Mouse (Mus musculus) gonadal fat pad, adult 2 months (tissue): ENCODE measurements around the gene Dync1i2. TPM values are rescaled to one million over a fixed set of nuclear protein-coding genes. Genes with fewer than 3 reads are reported as not detected.

Source experiments
- DNase-seq: peaks from one replicate; pipeline ENCODE4 v3.0.0-alpha.2; 2012; ENCODE audit warnings: low read depth
- polyA plus RNA-seq: library from polyadenylated mRNA; depleted of rRNA; stranded (reverse); fragments of >200 nt; gene quantifications from 2 replicates; pipeline ENCODE4 v1.2.3, GENCODE M21; 2012

Gene Dync1i2
- polyA plus RNA-seq, 1 experiment, result 27.5 TPM

DNA sequence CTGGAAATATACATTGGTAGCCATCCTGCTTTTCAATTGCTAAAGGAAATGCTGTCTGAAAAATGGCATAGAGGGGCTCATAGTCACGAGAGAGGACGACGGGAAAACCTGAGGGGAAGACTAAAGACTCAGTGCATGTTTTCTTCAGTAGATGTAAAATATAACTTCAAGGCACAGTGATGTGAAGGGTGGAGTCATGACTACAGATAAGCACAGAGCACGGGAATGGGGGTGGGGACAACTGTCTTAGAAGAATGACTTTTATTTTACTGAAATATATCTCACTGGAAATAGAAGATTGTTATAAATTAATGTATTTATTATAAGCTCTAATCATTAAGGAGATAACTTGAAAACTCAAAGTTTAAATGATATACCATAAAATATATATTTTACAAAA lies 58.6 kb downstream of the Dync1i2 start:
- no peak for DNase-seq

DNA sequence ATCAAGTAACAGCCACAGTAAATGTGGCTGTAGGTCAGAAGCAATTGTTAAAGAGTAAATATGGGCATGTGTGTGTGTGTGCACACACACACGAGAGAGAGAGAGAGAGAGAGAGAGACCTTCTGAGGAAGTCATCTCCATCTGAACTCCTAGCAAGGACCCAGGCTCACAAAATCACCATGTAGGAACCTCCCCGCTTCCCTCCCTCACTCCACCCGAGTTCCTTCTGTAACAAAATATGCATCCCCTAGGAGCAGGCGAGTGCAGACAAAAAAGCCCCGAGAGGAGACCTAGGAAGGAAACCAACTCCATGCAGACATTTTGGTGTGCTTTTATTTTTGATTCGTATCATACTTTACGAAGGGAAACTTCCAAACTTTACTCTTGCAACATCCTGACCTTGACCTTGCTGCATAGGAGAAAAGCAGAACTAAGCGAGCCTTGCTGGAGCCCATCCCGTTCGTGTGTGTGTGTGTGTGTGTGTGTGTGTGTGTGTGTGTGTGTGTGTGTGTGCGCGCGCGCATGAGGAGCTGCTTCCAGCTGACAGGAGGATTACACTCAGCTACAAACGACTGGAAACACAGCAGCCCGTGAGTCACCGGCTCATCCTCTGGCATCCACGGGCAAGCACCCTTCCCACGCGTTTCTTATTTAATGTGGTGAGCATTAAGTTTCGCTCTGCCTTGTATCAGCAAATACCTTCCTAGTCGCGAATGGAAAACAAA lies 62.6 kb downstream of the Dync1i2 start:
- no peak for DNase-seq

- DNase-seq, result no peak
These were observed 64.2 kb downstream of the Dync1i2 start for GRCm38 (mm10) chr2:71275734-71276133.

- DNase-seq, result no peak
These were observed 67.6 kb downstream of the Dync1i2 start for GRCm38 (mm10) chr2:71278791-71279775.

DNA sequence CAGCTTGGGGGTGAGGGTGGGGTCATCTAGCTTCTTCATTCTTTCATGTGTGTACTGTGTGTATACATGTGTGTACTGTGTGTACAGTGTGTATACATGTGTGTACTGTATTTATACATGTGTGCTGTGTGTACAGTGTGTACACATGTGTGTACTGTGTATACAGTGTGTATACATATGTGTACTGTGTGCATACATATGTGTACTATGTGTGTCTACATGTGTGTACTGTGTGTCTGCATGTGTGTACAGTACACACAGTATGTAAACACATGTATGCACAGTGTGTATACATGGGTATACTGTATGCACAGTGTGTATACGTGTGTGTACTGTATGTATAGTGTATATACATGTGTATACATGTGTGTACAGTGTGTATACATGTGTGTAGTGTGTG lies 70.5 kb downstream of the Dync1i2 start:
- no peak for DNase-seq

GRCm38 (mm10) chr2:71290107-71290775 lies 78.7 kb downstream of the Dync1i2 start:
- no peak for DNase-seq

GRCm38 (mm10) chr2:71291566-71291965 lies 80.1 kb downstream of the Dync1i2 start:
- no peak for DNase-seq

- no peak for DNase-seq
These were observed 82.5 kb downstream of the Dync1i2 start for GRCm38 (mm10) chr2:71293983-71294382.

DNA sequence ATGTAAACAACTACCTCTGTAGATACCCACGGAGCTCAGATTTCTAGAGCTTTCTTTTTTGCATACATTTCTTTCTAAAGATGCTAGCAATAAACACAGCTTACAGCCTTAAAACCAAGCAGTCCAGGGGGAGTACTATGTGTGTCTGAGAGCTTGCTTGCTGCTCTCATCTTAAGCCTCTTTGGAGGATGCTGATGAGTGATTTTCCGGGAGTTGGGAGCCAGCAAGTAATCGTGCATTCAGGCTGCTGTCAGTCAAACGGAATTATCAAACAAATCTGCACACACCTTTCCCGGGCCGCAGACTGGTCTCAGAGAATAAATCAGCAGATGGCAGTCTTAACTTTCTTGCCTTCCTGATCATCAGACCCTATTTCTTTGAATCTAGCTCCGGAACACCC lies 83.0 kb downstream of the Dync1i2 start:
- no peak for DNase-seq

DNA sequence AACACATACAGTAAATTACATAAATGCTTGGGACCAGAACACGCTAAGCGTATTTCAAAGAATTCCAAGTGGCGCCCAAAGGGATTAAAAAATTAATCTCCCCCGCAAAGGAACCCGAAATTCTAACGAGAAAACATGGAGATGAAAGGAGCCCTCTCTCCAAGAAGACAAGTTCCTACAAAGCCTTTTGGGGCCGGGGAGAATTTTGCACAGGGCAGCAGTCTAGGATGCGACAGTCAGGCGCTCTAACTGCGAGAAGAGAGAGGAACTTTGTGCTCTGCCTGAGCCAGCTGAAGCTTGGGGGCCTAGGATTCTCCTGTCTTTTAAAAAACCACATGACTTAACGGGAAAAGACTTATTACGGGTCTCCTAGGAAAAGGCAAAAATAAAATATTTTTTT lies 84.3 kb downstream of the Dync1i2 start:
- no peak for DNase-seq

DNA sequence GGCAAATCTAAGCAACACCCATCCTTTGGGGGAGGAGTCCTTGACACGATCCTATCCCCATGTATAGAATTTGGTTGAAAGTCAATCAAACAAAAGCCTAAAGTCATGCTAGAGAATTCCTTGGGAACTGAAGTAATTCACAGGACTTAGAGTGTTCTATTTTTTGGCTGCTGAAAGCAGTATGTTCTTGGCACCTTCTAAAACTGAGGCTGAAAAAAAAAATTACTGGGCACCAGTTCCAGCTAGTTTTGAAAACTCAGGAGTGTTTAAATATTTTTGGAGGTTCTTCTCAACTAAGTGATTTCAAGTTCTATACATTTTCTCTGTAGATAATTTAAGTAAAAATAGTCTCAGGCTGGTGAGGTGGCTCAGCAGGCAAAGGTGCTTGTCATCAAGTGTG lies 86.0 kb downstream of the Dync1i2 start:
- DNase-seq, result no peak

GRCm38 (mm10) chr2:71298729-71299128 lies 87.2 kb downstream of the Dync1i2 start:
- DNase-seq, result no peak

GRCm38 (mm10) chr2:71302156-71302663 lies 90.7 kb downstream of the Dync1i2 start:
- DNase-seq, result no peak

- DNase-seq, result no peak
These were observed 91.7 kb downstream of the Dync1i2 start for GRCm38 (mm10) chr2:71303221-71303620.

DNA sequence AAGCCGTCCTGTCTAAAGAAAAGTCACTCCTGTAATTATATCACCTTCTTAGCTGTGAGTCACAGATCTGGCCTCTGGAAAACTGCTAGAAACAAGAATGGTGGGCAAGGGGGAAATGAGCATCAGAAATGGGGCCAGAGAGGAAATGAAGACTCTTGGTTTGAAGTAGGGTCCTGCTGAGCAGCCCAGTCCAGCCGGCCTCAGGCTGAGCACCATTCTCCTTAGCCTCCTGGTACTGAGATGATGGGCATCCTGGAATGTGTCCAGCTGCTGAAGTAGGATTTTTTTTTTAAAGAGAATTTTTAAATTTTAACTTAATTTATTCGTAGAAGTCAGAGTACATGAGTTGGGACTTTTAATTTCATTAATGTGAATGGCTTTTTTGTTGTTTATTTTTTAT lies 93.3 kb downstream of the Dync1i2 start:
- no peak for DNase-seq

- DNase-seq, result no peak
These were observed 94.9 kb downstream of the Dync1i2 start for GRCm38 (mm10) chr2:71306357-71306756.

DNA sequence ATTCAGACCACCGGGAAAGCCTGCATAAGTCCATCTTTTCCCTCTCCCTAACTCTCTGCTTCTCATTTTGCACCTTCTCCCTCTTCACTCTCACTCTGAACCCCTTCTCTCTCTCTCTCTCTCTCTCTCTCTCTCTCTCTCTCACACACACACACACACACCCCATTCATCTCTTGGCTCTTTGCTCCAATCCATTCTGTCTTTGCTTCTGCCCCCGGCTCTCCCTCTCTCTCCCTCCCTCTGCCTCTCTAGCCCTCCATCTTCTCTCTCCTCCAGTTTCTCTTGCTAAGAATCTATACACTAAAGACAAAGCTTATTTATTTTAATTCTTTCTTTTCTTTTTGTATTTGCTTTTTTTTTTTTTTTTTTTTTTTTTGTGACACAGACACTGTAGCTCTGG lies 98.2 kb downstream of the Dync1i2 start:
- DNase-seq, result no peak

GRCm38 (mm10) chr2:71312067-71312466 lies 100.6 kb downstream of the Dync1i2 start:
- DNase-seq, result no peak
